Mouse (Mus musculus): ENCODE data around the gene Slc6a16.

GRCm38 (mm10) chr7:45299752-45300151, 58.9 kb downstream of the Slc6a16 start:
- TF ChIP-seq CTCF (IDR thresholded peaks at IDR 0.05; ENCODE audit: low read depth, low read length) (peak; percentile 80), POLR2A (IDR thresholded peaks at IDR 0.05; ENCODE audit: insufficient read depth, low read length) (no peak), EP300 (IDR thresholded peaks at IDR 0.05; ENCODE audit: insufficient read depth, low read depth, low read length) (no peak)

Data from ES-Bruce4 (cell line).